ENCODE assay signal across 11 mouse cellular contexts in the genomic region with DNA sequence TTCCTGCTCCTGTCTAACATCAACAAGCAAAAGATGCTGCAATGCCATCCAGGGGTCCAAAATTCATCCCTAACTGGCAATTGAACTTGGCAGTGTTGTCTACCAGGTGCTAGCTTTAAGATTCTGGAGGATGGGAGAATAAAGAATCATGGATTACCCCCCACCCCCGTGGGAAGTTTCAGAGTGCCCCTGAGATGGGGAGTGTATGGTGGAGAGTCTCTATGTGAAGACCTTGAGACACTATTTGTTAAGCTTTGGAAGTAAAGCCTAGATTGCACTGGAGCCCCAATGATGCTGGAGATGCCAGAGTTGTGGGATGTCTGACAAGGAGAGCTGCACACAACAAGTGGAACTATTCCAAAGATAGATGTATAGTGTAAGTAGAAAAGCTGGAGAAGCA.
"Had no signal": no experiment of that assay in that cellular context is flagged by ENCODE, and none has a peak within 500 bp of the region (broad histone marks: within the 10 kb centered on the region; RNA-seq: fewer than 3 reads in every experiment).

No protein-coding gene starts in this region.

- DNase-seq: retina, postnatal 1 day; right cerebral cortex, adult 18-20 months; right cerebral cortex, postnatal 14 days; right cerebral cortex, postnatal 25 days; right cerebral cortex, postnatal 4 days; thymus, adult 18-20 months; thymus, adult 2 months; thymus, postnatal 14 days; thymus, postnatal 25 days; thymus, postnatal 36 days; thymus, postnatal 4 days had no signal
